Mouse (Mus musculus): Measurements from ENCODE around the gene Msrb3.
A peak's percentile ranks its signal among the peaks of the same experiment; 100 is the strongest.

Gene Msrb3

GRCm38 (mm10) chr10:120898357-120898756 lies 544 bp downstream of the Msrb3 start:
- no peak for DNase-seq (ENCODE audit: low spot score in 2 of 2)

GRCm38 (mm10) chr10:120895899-120896289 lies 3.0 kb downstream of the Msrb3 start:
- DNase-seq (ENCODE audit: low spot score in 2 of 2) = no peak

GRCm38 (mm10) chr10:120894978-120895898 lies 3.7 kb downstream of the Msrb3 start:
- no peak for DNase-seq (ENCODE audit: low spot score in 2 of 2)

GRCm38 (mm10) chr10:120893938-120894337 lies 5.0 kb downstream of the Msrb3 start:
- DNase-seq (ENCODE audit: low spot score in 2 of 2) = no peak

GRCm38 (mm10) chr10:120891131-120891530 lies 7.8 kb downstream of the Msrb3 start:
- DNase-seq (ENCODE audit: low spot score in 2 of 2) = no peak

- no peak for DNase-seq (ENCODE audit: low spot score in 2 of 2)
Measured at GRCm38 (mm10) chr10:120890592-120890991, 8.3 kb downstream of the Msrb3 start.

GRCm38 (mm10) chr10:120888531-120888930 lies 10.4 kb downstream of the Msrb3 start:
- no peak for DNase-seq (ENCODE audit: low spot score in 2 of 2)

GRCm38 (mm10) chr10:120884220-120884619 lies 14.7 kb downstream of the Msrb3 start:
- DNase-seq (ENCODE audit: low spot score in 2 of 2) = no peak

GRCm38 (mm10) chr10:120883732-120884131 lies 15.2 kb downstream of the Msrb3 start:
- no peak for DNase-seq (ENCODE audit: low spot score in 2 of 2)

- no peak for DNase-seq (ENCODE audit: low spot score in 2 of 2)
Measured at GRCm38 (mm10) chr10:120883069-120883415, 15.9 kb downstream of the Msrb3 start.

GRCm38 (mm10) chr10:120882347-120883068 lies 16.4 kb downstream of the Msrb3 start:
- no peak for DNase-seq (ENCODE audit: low spot score in 2 of 2)

- DNase-seq (ENCODE audit: low spot score in 2 of 2) = no peak
Measured at GRCm38 (mm10) chr10:120876549-120877270, 22.2 kb downstream of the Msrb3 start.

GRCm38 (mm10) chr10:120875672-120876463 lies 23.0 kb downstream of the Msrb3 start:
- peak; percentile 74 to 87 for DNase-seq (ENCODE audit: low spot score in 2 of 2)

- no peak for DNase-seq (ENCODE audit: low spot score in 2 of 2)
Measured at GRCm38 (mm10) chr10:120874261-120874660, 24.6 kb downstream of the Msrb3 start.

- no peak for DNase-seq (ENCODE audit: low spot score in 2 of 2)
Measured at GRCm38 (mm10) chr10:120873646-120874201, 25.2 kb downstream of the Msrb3 start.

- no peak for DNase-seq (ENCODE audit: low spot score in 2 of 2)
Measured at GRCm38 (mm10) chr10:120872483-120872862, 26.4 kb downstream of the Msrb3 start.

GRCm38 (mm10) chr10:120871630-120872482 lies 27.0 kb downstream of the Msrb3 start:
- DNase-seq (ENCODE audit: low spot score in 2 of 2) = no peak

GRCm38 (mm10) chr10:120871096-120871495 lies 27.8 kb downstream of the Msrb3 start:
- no peak for DNase-seq (ENCODE audit: low spot score in 2 of 2)

- DNase-seq (ENCODE audit: low spot score in 2 of 2) = no peak
Measured at GRCm38 (mm10) chr10:120869241-120869775, 29.6 kb downstream of the Msrb3 start.

GRCm38 (mm10) chr10:120864446-120864845 lies 34.5 kb downstream of the Msrb3 start:
- peak in 1 of 2 experiments; percentile 60 for DNase-seq (ENCODE audit: low spot score in 2 of 2)

Data from frontal cortex, postnatal 25 days (tissue).